Mouse (Mus musculus) inflammation-experienced regulatory T-cells, adult 16 weeks (primary cell): ENCODE data around the gene Gpr161. TPM values are rescaled to one million over a fixed set of nuclear protein-coding genes. Genes with fewer than 3 reads are reported as not detected.

ENCODE experiments used
- polyA plus RNA-seq: library from polyadenylated mRNA; unstranded; fragments of 100-300 nt; shearing (Covaris generic); gene quantifications from one replicate; pipeline ENCODE4 v1.2.1, GENCODE M21; 2017

Gene Gpr161
- polyA plus RNA-seq, result 0.13 TPM

GRCm38 (mm10) chr1:165295489-165295888 lies at the start of gene Gpr161:
Gene Gpr161, plus strand, starts transcription at chr1:165295789.

Other genes starting within 250 kb of the Gpr161 start
- gene Tbx19, start 135.0 kb upstream of the Gpr161 start, polyA plus RNA-seq, result 0.15 TPM
- gene Sft2d2, start 101.4 kb upstream of the Gpr161 start, polyA plus RNA-seq, result 68.7 TPM
- 111 TPM for gene Tiprl, start 58.8 kb upstream of the Gpr161 start, polyA plus RNA-seq
- 8.2 TPM for gene Dcaf6, start 164.7 kb downstream of the Gpr161 start, polyA plus RNA-seq
- gene Mpc2, start 164.8 kb downstream of the Gpr161 start, polyA plus RNA-seq, result 150 TPM
- 0.17 TPM for gene Adcy10, start 189.4 kb downstream of the Gpr161 start, polyA plus RNA-seq